In the genomic region with DNA sequence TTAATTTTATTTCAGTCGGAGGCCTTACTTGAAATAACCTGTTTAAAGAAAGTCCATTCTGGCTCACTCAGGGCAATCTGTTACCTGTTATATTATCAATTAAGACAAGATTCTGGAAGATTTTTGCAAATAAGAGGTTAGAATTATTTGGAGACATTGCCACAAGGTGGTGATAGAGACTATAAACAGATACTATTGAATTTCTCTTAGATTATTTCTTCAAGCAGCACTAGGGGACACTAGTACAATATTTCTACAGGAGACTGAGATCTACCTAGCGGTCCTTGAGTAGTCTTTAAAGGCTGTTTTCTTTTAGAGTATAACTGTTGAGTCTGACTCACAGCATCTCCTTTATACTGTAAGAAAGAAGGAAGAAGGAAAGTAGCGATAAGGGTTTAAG, we compare ENCODE assay signal across 12 mouse cellular contexts. TPM values are rescaled to one million over a fixed set of nuclear protein-coding genes. Genes with fewer than 3 reads are reported as not detected.
DNase-seq lines count a peak whose midpoint lies in the region; TF ChIP-seq lines count a peak whose summit lies in the region.
"Had no signal": no experiment of that assay in that cellular context is flagged by ENCODE, and none has a peak within 500 bp of the region (broad histone marks: within the 10 kb centered on the region; RNA-seq: fewer than 3 reads in every experiment).

No protein-coding gene starts in this region.

- TF ChIP-seq POLR2A in brain, embryonic 14.5 days (IDR thresholded peaks at IDR 0.05; ENCODE audit: borderline replicate concordance, extremely low read depth, insufficient read depth, insufficient read length, poor library complexity, severe bottlenecking): no peak

- no peaks in the 10 kb centered on the region for H3K27me3 ChIP-seq in forebrain, embryonic 10.5 days (ENCODE audit: poor library complexity, severe bottlenecking)

- H3K27ac ChIP-seq in layer of hippocampus, adult 2 months: no peak overlapping the region
- H3K27ac ChIP-seq in forebrain, embryonic 10.5 days: no peak overlapping the region

- H3K4me1 ChIP-seq in forebrain, embryonic 10.5 days: peaks cover 6% of the 10 kb centered on the region

- peak; percentile 19 for DNase-seq in embryo, embryonic 10.5 days (ENCODE audit: low spot score)
- no peak for DNase-seq in embryo, embryonic 9.5 days (ENCODE audit: extremely low spot score)
- DNase-seq in layer of hippocampus, adult 2 months (ENCODE audit: low spot score in 2 of 2): peak in 1 of 2 experiments; percentile 13
- DNase-seq in layer of hippocampus, adult 9-11 months: no peak
- DNase-seq in 3T3-L1 (ENCODE audit: low read depth, low spot score): peak; percentile 66
- DNase-seq in brain, embryonic 14.5 days (ENCODE audit: low read depth): peak; percentile 74
- no peak for DNase-seq in right cerebral cortex, postnatal 25 days
- no peak for DNase-seq in forebrain, embryonic 10.5 days (ENCODE audit: extremely low spot score, low spot score)
- DNase-seq: B cell, adult 2 months; cerebellum, adult 11-12 months; heart, adult 11 months had no signal

- peak; percentile 86 for TF ChIP-seq CTCF in layer of hippocampus, adult 2 months (conservative IDR thresholded peaks at IDR 0.05)
- TF ChIP-seq CTCF in brain, embryonic 14.5 days (IDR thresholded peaks at IDR 0.05; ENCODE audit: borderline replicate concordance, extremely low read depth, insufficient read depth, insufficient read length): no peak

- 86% methylated on average over 3 of the region's 3 CpGs for WGBS in forebrain, embryonic 10.5 days

- no peak overlapping the region for H3K4me3 ChIP-seq in layer of hippocampus, adult 2 months
- H3K4me3 ChIP-seq in forebrain, embryonic 10.5 days: no peak overlapping the region

- no peaks in the 10 kb centered on the region for H3K36me3 ChIP-seq in forebrain, embryonic 10.5 days (replicated peaks)

- no peaks in the 10 kb centered on the region for H3K9me3 ChIP-seq in forebrain, embryonic 10.5 days

RNA-seq across cellular contexts. Expression of gene Hormad2, which starts 4.3 kb away (rescaled TPM):
- total RNA-seq in layer of hippocampus, adult 2 months (2021): not detected
- 0.08 and 0.10 TPM in 2 replicates for polyA plus RNA-seq in brain, embryonic 14.5 days (2012; rRNA removed)
- polyA plus RNA-seq in forebrain, embryonic 10.5 days (2016; fragmentation: Nextera tagmentation; extraction: Ambion mirVana): 0.33 TPM in 1 of 2 replicates, not detected in the other
- total RNA-seq: left cerebral cortex, postnatal 25 days had no signal

Comparison
In these comparisons a context has a peak if more than half of its experiments do, and no peak if none do; other contexts are left out.
1. DNase-seq: peak in embryo, embryonic 10.5 days (single experiment), 3T3-L1 (single experiment) and brain, embryonic 14.5 days (single experiment); none in embryo, embryonic 9.5 days (single experiment), layer of hippocampus, adult 9-11 months (single experiment), right cerebral cortex, postnatal 25 days (single experiment) and forebrain, embryonic 10.5 days (single experiment).